Mouse (Mus musculus) limb, embryonic 12.5 days (tissue): Measurements from ENCODE around the gene Nt5dc3. TPM values are rescaled to one million over a fixed set of nuclear protein-coding genes. Genes with fewer than 3 reads are reported as not detected.

ENCODE experiments used
- ATAC-seq: fragments of 200-750 bp; cut with Nextera tagmentation; 2 replicates; pipeline ENCODE4 v1.8.0; 2017; ENCODE audit warnings: low read depth, moderate TSS enrichment; ENCODE audit not compliant: insufficient number of reproducible peaks, insufficient read depth, low FRiP score, low TSS enrichment
- H3K27ac ChIP-seq: fragments of 300-500 bp; sonication (generic); 2 replicates; pipeline ENCODE4 v1.5.1; 2016; ENCODE audit warnings: mild to moderate bottlenecking, moderate library complexity
- H3K27me3 ChIP-seq: fragments of 300-500 bp; sonication (generic); 2 replicates; pipeline ENCODE4 v1.6.1; 2016; ENCODE audit warnings: mild to moderate bottlenecking, moderate library complexity
- H3K36me3 ChIP-seq: fragments of 300-500 bp; sonication (generic); 2 replicates; pipeline ENCODE4 v1.6.1; 2016; ENCODE audit warnings: mild to moderate bottlenecking, moderate library complexity
- H3K4me1 ChIP-seq: fragments of 300-500 bp; sonication (generic); replicated peaks from 2 replicates; pipeline ENCODE4 v1.6.1; 2016
- H3K4me2 ChIP-seq: fragments of 300-500 bp; sonication (generic); 2 replicates; pipeline ENCODE4 v1.6.1; 2016; ENCODE audit warnings: mild to moderate bottlenecking, moderate library complexity
- H3K4me3 ChIP-seq: fragments of 300-500 bp; sonication (generic); replicated peaks from 2 replicates; pipeline ENCODE4 v1.5.1; 2016; ENCODE audit warnings: mild to moderate bottlenecking
- H3K9ac ChIP-seq: fragments of 300-500 bp; sonication (generic); replicated peaks from 2 replicates; pipeline ENCODE4 v1.6.1; 2016; ENCODE audit warnings: mild to moderate bottlenecking, moderate library complexity
- H3K9me3 ChIP-seq: fragments of 300-500 bp; sonication (generic); 2 replicates; pipeline ENCODE4 v1.6.1; 2016; ENCODE audit warnings: mild to moderate bottlenecking, moderate library complexity
- WGBS: fragments of 180-500 bp; shearing (Covaris S2); methylation state at CpG from one replicate; pipeline ENCODE4 v1.1.7; 2016; 5-methylcytosine and 5-hydroxymethylcytosine counted together
- polyA plus RNA-seq: library from polyadenylated mRNA; unstranded; fragments of >200 nt; fragmentation: Nextera tagmentation; extraction: Ambion mirVana; gene quantifications from 2 replicates; pipeline ENCODE4 v1.2.1, GENCODE M21; 2016

Nt5dc3 gene
- polyA plus RNA-seq = 0.94 and 1.0 TPM in 2 replicates

DNA sequence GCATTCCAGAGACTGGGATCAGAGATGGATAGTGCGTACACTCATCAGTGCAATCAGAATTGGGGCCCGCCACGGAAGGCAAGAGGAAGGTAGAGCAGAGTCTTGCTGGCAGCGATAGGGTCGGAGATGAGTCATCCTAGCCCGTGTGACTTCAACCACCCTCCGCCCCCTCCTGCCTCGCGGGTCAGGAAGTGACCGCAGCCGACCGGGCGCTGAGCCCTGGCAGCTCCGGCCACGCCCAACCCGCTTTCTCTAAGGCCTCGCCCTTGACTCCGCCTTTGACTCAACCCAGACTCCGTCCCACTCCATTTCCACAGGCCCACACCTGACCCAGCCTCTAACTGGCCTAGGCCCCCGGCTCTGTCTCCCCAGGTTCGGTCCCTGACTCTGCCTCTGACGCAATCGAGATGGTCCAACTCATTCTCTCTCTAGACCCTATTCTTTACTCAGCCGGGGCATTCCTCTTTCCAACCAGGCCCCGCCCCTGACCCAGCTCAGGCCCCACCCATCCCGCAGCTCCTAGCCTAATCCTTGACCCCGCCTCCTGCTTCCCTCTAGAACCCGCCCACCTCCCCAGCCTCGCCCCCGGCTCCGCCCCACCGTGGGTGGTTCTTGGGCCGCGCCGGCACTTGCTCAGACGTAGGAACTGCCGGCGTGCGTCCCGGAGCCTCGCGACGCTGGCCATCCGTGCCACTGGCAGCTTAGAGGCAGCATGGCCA lies at the start of gene Nt5dc3:
Nt5dc3 (plus strand) TSS at position 608 of the 719 bp plus-strand sequence.
- Histone ChIP-seq H3K27ac (0 out of 2 replicates have a peak within 1 kb of the TSS, but pooled peaks have one; percentile 14), H3K4me1 (peaks cover 37% of the 10 kb centered on the region), H3K9ac (peak within 1 kb of the TSS; percentile 68), H3K27me3 (peaks cover 26% of the 10 kb centered on the region), H3K4me2 (peak within 1 kb of the TSS; percentile 94), H3K9me3 (no peaks in the 10 kb centered on the region), H3K4me3 (peak within 1 kb of the TSS; percentile 65), H3K36me3 (no peaks in the 10 kb centered on the region)
- WGBS = 1% methylated on average over 44 of the region's 44 CpGs
- ATAC-seq = peak; percentile 93

DNA sequence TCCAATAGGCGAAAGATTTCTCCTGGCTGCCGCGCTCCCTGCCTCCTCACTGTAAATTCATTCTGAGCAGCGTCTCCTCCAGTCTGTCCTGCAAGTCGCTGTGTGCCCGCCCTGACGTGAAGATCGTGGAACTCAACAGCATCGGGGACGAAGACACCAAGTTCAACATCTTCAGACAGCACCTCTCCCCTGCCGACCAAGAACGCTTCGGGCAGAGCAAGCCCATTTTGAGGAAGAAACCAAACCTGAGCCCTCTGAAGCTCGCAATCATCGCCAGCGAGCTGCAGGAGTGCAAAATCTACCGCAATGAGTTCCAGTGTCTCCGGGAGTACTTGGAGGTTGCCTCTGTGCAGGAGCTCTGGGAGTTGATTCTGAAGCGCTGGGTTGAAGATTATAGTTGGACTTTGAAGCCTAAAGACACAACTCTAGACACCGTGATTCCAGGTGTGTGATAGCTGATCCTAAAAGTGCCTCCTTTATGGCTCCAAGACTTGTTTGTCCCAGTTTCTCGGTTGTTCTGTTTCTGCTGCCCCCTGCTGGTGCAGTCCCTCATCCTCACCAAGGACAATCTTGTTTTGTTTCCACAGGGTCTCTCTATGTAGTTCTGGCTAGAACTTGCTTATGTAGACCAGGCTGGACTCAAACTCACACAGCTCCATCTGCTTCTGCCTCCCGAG lies 47.8 kb upstream of the Nt5dc3 start:
- peak overlapping the region; percentile 47 for H3K4me3 ChIP-seq
- 9% methylated on average over 22 of the region's 22 CpGs for whole genome bisulfite sequencing
- ATAC-seq = peak; percentile 32; the same call in 1 of the 2 replicates
- H3K36me3 ChIP-seq = no peaks in the 10 kb centered on the region
- H3K27ac ChIP-seq = no peak overlapping the region
- H3K9ac ChIP-seq = peak overlapping the region; percentile 52
- H3K4me2 ChIP-seq = peak overlapping the region; percentile 61
- H3K9me3 ChIP-seq = no peaks in the 10 kb centered on the region
- H3K27me3 ChIP-seq = 0 out of 2 replicates have a peak, but pooled peaks cover 4% of the 10 kb centered on the region
- peaks cover 21% of the 10 kb centered on the region for H3K4me1 ChIP-seq

DNA sequence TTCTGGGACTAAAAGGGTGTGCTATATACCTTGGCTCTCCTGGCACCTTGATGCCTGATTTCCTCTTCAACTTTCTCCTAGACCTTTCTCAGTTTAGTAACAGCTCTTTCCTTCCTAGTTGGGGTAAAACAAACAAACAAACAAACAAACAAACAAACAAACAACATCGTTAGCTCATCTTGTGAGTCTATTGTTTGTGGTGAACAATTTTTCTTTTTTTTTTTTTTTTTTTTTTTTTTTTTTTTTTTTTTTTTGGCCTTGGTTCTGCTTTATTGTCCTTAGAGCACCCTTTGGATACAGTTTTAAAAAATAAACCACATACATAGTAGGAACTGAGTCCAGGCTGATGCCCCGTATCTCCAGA lies 47.3 kb upstream of the Nt5dc3 start:
- H3K4me3 ChIP-seq = peak overlapping the region; percentile 47; the same call in 1 of the 2 replicates

DNA sequence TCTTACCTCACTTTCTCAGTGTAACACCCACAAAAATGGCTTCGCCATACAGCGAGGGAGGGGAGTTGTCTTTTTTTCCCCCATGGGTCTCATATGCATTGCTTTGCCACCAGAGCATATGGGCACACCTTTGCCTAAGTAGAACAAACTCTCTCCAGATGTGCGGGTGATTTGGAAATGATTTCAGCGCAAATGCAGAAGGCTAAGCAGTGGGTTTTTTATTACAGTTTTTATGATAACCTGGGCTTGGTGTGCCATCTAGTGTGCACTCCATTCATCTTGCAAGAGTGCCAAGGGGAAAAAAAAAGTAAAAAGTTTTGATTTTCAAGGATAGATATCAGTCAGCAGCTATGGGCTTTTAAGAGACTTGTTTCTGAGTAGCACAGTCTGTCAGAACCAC lies 43.8 kb upstream of the Nt5dc3 start:
- Histone ChIP-seq H3K4me3 (no peak overlapping the region), H3K9me3 (no peaks in the 10 kb centered on the region), H3K27ac (0 out of 2 replicates have a peak overlapping the region, but pooled peaks have one; percentile 3), H3K4me1 (peaks cover 6% of the 10 kb centered on the region), H3K9ac (no peak overlapping the region), H3K36me3 (no peaks in the 10 kb centered on the region), H3K27me3 (0 out of 2 replicates have a peak, but pooled peaks cover 4% of the 10 kb centered on the region), H3K4me2 (no peak overlapping the region)
- 47% methylated on average over 4 of the region's 4 CpGs for WGBS
- ATAC-seq = no peak

More for the DNA sequence above, 47.3 kb upstream of the Nt5dc3 start:
- H3K9ac ChIP-seq = no peak overlapping the region
- no peaks in the 10 kb centered on the region for H3K36me3 ChIP-seq
- no peak overlapping the region for H3K4me2 ChIP-seq
- H3K27ac ChIP-seq = no peak overlapping the region
- H3K27me3 ChIP-seq = 0 out of 2 replicates have a peak, but pooled peaks cover 4% of the 10 kb centered on the region
- peaks cover 21% of the 10 kb centered on the region for H3K4me1 ChIP-seq
- WGBS = 70% methylated on average over 2 of the region's 2 CpGs
- ATAC-seq = no peak
- no peaks in the 10 kb centered on the region for H3K9me3 ChIP-seq

DNA sequence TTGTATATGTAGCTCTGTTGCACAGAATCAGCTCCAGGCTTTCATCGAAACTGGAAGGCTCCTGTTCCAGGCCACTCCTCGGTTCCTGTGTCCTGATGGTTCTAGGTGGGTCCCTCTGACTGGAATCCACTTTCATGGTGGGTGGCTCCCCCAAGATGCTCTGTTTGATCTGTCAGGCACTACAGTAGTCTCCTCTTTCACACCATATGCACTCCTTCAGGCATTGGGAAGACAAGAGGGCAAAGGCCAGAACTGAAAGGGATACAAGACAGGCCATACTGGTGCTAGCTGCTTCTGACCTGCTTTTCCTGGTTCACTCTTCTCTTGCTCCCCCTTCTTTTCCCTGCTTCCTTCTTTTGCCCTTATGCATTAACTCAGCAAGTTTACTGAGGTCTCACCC lies 35.9 kb upstream of the Nt5dc3 start:
- Histone ChIP-seq H3K9me3 (no peaks in the 10 kb centered on the region), H3K4me3 (no peak overlapping the region), H3K27ac (no peak overlapping the region), H3K4me1 (no peaks in the 10 kb centered on the region), H3K36me3 (no peaks in the 10 kb centered on the region), H3K27me3 (no peaks in the 10 kb centered on the region), H3K4me2 (no peak overlapping the region), H3K9ac (no peak overlapping the region)
- no peak for ATAC-seq
- WGBS = 79% methylated on average over 2 of the region's 2 CpGs

DNA sequence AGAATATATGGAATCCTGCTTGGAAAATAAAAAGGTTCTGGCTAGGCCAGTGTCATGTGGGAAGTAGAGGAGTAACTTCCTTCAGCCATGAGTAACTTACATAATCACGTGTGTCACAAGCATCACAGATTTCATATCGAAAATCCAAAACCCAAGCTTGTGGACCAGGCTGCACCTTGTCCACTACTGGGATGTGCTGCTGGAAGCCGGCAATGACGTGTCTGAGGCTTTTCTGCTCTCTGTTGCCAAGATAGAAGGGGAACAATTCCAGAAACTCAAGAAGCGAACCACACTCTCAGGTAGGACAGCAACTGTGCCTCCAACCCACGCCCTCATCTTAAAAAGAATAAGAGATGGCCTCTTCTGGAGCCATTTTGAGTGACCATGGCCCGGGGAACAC lies 34.5 kb upstream of the Nt5dc3 start:
- Histone ChIP-seq H3K9me3 (no peaks in the 10 kb centered on the region), H3K36me3 (no peaks in the 10 kb centered on the region)
- WGBS = 89% methylated on average over 7 of the region's 7 CpGs

DNA sequence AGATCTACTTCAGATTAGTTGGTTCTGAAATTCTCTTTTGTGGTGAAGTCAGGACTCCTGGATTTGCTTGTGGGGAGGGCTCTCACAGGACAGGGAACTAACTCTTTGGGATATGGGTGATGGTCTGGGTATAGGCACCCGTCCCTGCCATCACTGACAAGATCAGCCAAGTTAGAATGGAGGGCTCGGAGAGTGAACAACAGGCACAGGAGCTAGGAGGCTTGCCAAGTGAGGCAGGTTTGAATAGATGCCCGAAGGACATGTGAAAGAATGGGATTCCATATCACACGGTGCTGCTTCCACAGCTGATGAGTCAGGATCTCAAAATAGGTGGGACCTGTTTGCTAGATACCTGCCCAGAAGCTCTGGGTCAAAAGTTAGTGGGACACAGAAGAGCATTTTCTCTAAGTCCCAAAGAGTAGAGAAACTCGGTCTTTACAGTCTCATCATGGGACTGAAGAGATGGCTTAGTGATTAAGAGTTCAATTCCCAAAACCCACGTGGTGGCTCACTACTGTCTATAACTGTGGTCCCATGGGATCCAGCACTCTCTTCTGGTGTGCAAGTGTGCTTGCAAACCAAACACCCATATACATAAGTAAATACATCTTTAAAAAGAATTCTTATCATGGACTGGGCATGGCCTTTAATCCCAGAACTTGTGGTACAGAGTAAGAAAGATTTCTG lies 22.8 kb upstream of the Nt5dc3 start:
- Histone ChIP-seq H3K4me1 (no peaks in the 10 kb centered on the region), H3K4me2 (no peak overlapping the region), H3K36me3 (no peaks in the 10 kb centered on the region), H3K4me3 (no peak overlapping the region), H3K9me3 (no peaks in the 10 kb centered on the region), H3K9ac (no peak overlapping the region), H3K27ac (no peak overlapping the region), H3K27me3 (no peaks in the 10 kb centered on the region)
- no peak for ATAC-seq
- WGBS = 87% methylated on average over 6 of the region's 6 CpGs

More for the DNA sequence above, 34.5 kb upstream of the Nt5dc3 start:
- Histone ChIP-seq H3K27me3 (no peaks in the 10 kb centered on the region), H3K4me3 (no peak overlapping the region), H3K27ac (no peak overlapping the region), H3K4me2 (no peak overlapping the region), H3K4me1 (no peaks in the 10 kb centered on the region), H3K9ac (no peak overlapping the region)
- no peak for ATAC-seq

DNA sequence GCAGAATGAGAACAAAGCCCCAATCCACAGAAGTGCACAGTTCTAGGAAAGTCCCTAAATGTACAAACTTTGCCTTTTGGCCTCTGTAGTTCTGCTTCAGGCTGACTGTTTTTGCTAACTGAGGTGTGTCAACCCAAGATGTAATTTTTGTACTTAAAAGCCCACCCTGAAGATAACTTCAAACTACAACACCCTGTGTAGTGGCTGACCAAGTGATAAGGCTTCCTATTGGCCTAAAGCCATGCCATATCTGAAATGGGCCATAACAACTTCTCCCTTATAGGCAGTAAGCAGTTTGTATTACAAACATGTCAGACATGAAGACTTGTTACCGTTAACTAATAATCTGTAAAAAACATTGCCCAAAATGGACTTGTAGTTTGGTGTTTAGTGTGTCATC lies 21.1 kb upstream of the Nt5dc3 start:
- no peak for ATAC-seq
- no peak overlapping the region for H3K4me2 ChIP-seq
- no peaks in the 10 kb centered on the region for H3K36me3 ChIP-seq
- H3K4me1 ChIP-seq = peaks cover 9% of the 10 kb centered on the region
- 95% methylated on average over 1 of the region's 1 CpGs for WGBS
- no peak overlapping the region for H3K4me3 ChIP-seq
- H3K27ac ChIP-seq = no peak overlapping the region
- H3K27me3 ChIP-seq = no peaks in the 10 kb centered on the region
- no peaks in the 10 kb centered on the region for H3K9me3 ChIP-seq
- no peak overlapping the region for H3K9ac ChIP-seq

- Histone ChIP-seq H3K27ac (no peak overlapping the region), H3K9ac (no peak overlapping the region), H3K9me3 (no peaks in the 10 kb centered on the region), H3K27me3 (no peaks in the 10 kb centered on the region), H3K4me1 (peaks cover 9% of the 10 kb centered on the region), H3K4me3 (no peak overlapping the region), H3K4me2 (no peak overlapping the region), H3K36me3 (no peaks in the 10 kb centered on the region)
- ATAC-seq = no peak
- WGBS = 89% methylated on average over 6 of the region's 6 CpGs
Measured at GRCm38 (mm10) chr10:86758211-86758610, 20.6 kb upstream of the Nt5dc3 start.

DNA sequence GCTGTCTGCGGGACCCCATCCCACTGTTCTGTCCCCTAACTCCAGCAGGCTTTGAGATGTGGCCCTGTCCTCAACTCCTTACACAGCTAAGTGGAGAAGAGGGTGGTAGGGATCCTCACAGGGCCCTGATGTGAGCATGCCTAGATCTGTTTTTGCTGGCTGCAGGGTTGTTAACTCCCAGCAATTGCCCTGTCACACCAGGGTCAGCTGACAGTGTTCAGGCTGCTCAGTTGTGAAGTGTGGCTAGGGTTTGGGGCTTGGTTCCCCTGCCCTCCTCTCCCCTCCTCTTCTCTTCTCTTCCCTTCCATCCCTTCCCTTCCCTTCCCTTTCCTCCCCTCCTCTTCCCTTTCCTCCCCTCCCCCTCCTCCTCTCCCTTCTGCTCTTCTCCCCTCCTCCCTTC lies 17.6 kb upstream of the Nt5dc3 start:
- WGBS = 59% methylated on average over 1 of the region's 1 CpGs
- no peak overlapping the region for H3K4me2 ChIP-seq
- no peaks in the 10 kb centered on the region for H3K27me3 ChIP-seq
- 0 out of 2 replicates have a peak overlapping the region, but pooled peaks have one; percentile 53 for H3K27ac ChIP-seq
- no peak for ATAC-seq
- no peaks in the 10 kb centered on the region for H3K9me3 ChIP-seq
- H3K36me3 ChIP-seq = no peaks in the 10 kb centered on the region
- peaks cover 9% of the 10 kb centered on the region for H3K4me1 ChIP-seq
- H3K4me3 ChIP-seq = no peak overlapping the region
- no peak overlapping the region for H3K9ac ChIP-seq

GRCm38 (mm10) chr10:86761722-86762383 lies 17.0 kb upstream of the Nt5dc3 start:
- H3K27ac ChIP-seq = no peak overlapping the region
- H3K27me3 ChIP-seq = no peaks in the 10 kb centered on the region
- no peak overlapping the region for H3K4me2 ChIP-seq
- ATAC-seq = no peak
- no peak overlapping the region for H3K9ac ChIP-seq
- WGBS = 28% methylated on average over 7 of the region's 7 CpGs
- no peak overlapping the region for H3K4me3 ChIP-seq
- no peaks in the 10 kb centered on the region for H3K9me3 ChIP-seq
- no peaks in the 10 kb centered on the region for H3K36me3 ChIP-seq
- peaks cover 9% of the 10 kb centered on the region for H3K4me1 ChIP-seq
